Mouse (Mus musculus): ENCODE measurements at regions not wholly inside any gene's neighbourhood (a gene's known extent, or its start where the extent isn't known, plus 50 kb on each side); places are given as distances from the start of the nearest gene placed in this dataset.

GRCm38 (mm10) chr2:8754142-8754541 lies 1126.9 kb upstream of the 4930412O13Rik start:
- H3K4me2 ChIP-seq: no peak overlapping the region
- H3K36me3 ChIP-seq: no peaks in the 10 kb centered on the region
- WGBS: 19% methylated on average over 1 of the region's 1 CpGs
- no peaks in the 10 kb centered on the region for H3K4me1 ChIP-seq
- H3K9ac ChIP-seq (replicated peaks): no peak overlapping the region
- no peak overlapping the region for H3K4me3 ChIP-seq (replicated peaks)
- H3K27me3 ChIP-seq (replicated peaks): no peaks in the 10 kb centered on the region
- no peak overlapping the region for H3K27ac ChIP-seq (replicated peaks)
- no peak for ATAC-seq (ENCODE audit: low FRiP score)
- no peaks in the 10 kb centered on the region for H3K9me3 ChIP-seq (replicated peaks)

GRCm38 (mm10) chr2:8756546-8756945 lies 1124.5 kb upstream of the 4930412O13Rik start:
- Histone ChIP-seq H3K9ac (replicated peaks) (no peak overlapping the region), H3K4me3 (replicated peaks) (no peak overlapping the region), H3K4me2 (no peak overlapping the region), H3K4me1 (no peaks in the 10 kb centered on the region), H3K27ac (replicated peaks) (no peak overlapping the region), H3K9me3 (replicated peaks) (no peaks in the 10 kb centered on the region), H3K27me3 (replicated peaks) (no peaks in the 10 kb centered on the region), H3K36me3 (no peaks in the 10 kb centered on the region)
- 78% methylated on average over 4 of the region's 4 CpGs for WGBS
- no peak for ATAC-seq (ENCODE audit: low FRiP score)

- H3K9me3 ChIP-seq (replicated peaks): no peaks in the 10 kb centered on the region
- H3K36me3 ChIP-seq: no peaks in the 10 kb centered on the region
- no peak for ATAC-seq (ENCODE audit: low FRiP score)
- no peak overlapping the region for H3K9ac ChIP-seq (replicated peaks)
- H3K4me1 ChIP-seq: no peaks in the 10 kb centered on the region
- H3K4me2 ChIP-seq: no peak overlapping the region
- 87% methylated on average over 4 of the region's 4 CpGs for WGBS
- H3K27ac ChIP-seq (replicated peaks): no peak overlapping the region
- no peak overlapping the region for H3K4me3 ChIP-seq (replicated peaks)
- no peaks in the 10 kb centered on the region for H3K27me3 ChIP-seq (replicated peaks)
Observed at GRCm38 (mm10) chr2:8770636-8771035, 1110.4 kb upstream of the 4930412O13Rik start.

- Histone ChIP-seq H3K9ac (replicated peaks) (no peak overlapping the region), H3K4me2 (no peak overlapping the region), H3K36me3 (no peaks in the 10 kb centered on the region), H3K27ac (replicated peaks) (no peak overlapping the region), H3K9me3 (replicated peaks) (no peaks in the 10 kb centered on the region), H3K27me3 (replicated peaks) (no peaks in the 10 kb centered on the region), H3K4me1 (no peaks in the 10 kb centered on the region), H3K4me3 (replicated peaks) (no peak overlapping the region)
- 86% methylated on average over 7 of the region's 7 CpGs for WGBS
- ATAC-seq (ENCODE audit: low FRiP score): no peak
Observed at GRCm38 (mm10) chr2:8781152-8781935, 1099.7 kb upstream of the 4930412O13Rik start.

- Histone ChIP-seq H3K27me3 (replicated peaks) (no peaks in the 10 kb centered on the region), H3K4me1 (no peaks in the 10 kb centered on the region), H3K4me2 (no peak overlapping the region), H3K36me3 (no peaks in the 10 kb centered on the region), H3K9me3 (replicated peaks) (no peaks in the 10 kb centered on the region), H3K4me3 (replicated peaks) (no peak overlapping the region), H3K9ac (replicated peaks) (no peak overlapping the region), H3K27ac (replicated peaks) (no peak overlapping the region)
- 92% methylated on average over 2 of the region's 2 CpGs for WGBS
- ATAC-seq (ENCODE audit: low FRiP score): no peak
Observed at GRCm38 (mm10) chr2:8782225-8782624, 1098.8 kb upstream of the 4930412O13Rik start.

GRCm38 (mm10) chr2:8802061-8802460 lies 1079.0 kb upstream of the 4930412O13Rik start:
- no peak for ATAC-seq (ENCODE audit: low FRiP score)
- no peak overlapping the region for H3K27ac ChIP-seq (replicated peaks)
- H3K9me3 ChIP-seq (replicated peaks): no peaks in the 10 kb centered on the region
- no peaks in the 10 kb centered on the region for H3K4me1 ChIP-seq
- H3K36me3 ChIP-seq: no peaks in the 10 kb centered on the region
- H3K4me2 ChIP-seq: no peak overlapping the region
- H3K27me3 ChIP-seq (replicated peaks): no peaks in the 10 kb centered on the region
- H3K9ac ChIP-seq (replicated peaks): no peak overlapping the region
- WGBS: 60% methylated on average over 3 of the region's 3 CpGs
- no peak overlapping the region for H3K4me3 ChIP-seq (replicated peaks)

GRCm38 (mm10) chr2:8809609-8810008 lies 1071.4 kb upstream of the 4930412O13Rik start:
- no peak for ATAC-seq (ENCODE audit: low FRiP score)
- 85% methylated on average over 4 of the region's 4 CpGs for WGBS
- Histone ChIP-seq H3K36me3 (no peaks in the 10 kb centered on the region), H3K4me3 (replicated peaks) (no peak overlapping the region), H3K27me3 (replicated peaks) (no peaks in the 10 kb centered on the region), H3K27ac (replicated peaks) (no peak overlapping the region), H3K4me1 (no peaks in the 10 kb centered on the region), H3K9me3 (replicated peaks) (no peaks in the 10 kb centered on the region), H3K9ac (replicated peaks) (no peak overlapping the region), H3K4me2 (no peak overlapping the region)

- Histone ChIP-seq H3K4me2 (no peak overlapping the region), H3K4me1 (no peaks in the 10 kb centered on the region), H3K9me3 (replicated peaks) (no peaks in the 10 kb centered on the region), H3K27me3 (replicated peaks) (no peaks in the 10 kb centered on the region), H3K36me3 (no peaks in the 10 kb centered on the region), H3K9ac (replicated peaks) (no peak overlapping the region), H3K4me3 (replicated peaks) (no peak overlapping the region), H3K27ac (replicated peaks) (no peak overlapping the region)
- WGBS: 78% methylated on average over 5 of the region's 5 CpGs
- no peak for ATAC-seq (ENCODE audit: low FRiP score)
Observed at GRCm38 (mm10) chr2:8818127-8818526, 1062.9 kb upstream of the 4930412O13Rik start.

- WGBS: 70% methylated on average over 2 of the region's 2 CpGs
- Histone ChIP-seq H3K27ac (replicated peaks) (no peak overlapping the region), H3K27me3 (replicated peaks) (no peaks in the 10 kb centered on the region), H3K4me1 (no peaks in the 10 kb centered on the region), H3K9ac (replicated peaks) (no peak overlapping the region), H3K4me3 (replicated peaks) (no peak overlapping the region), H3K4me2 (no peak overlapping the region), H3K9me3 (replicated peaks) (no peaks in the 10 kb centered on the region), H3K36me3 (no peaks in the 10 kb centered on the region)
- ATAC-seq (ENCODE audit: low FRiP score): no peak
Observed at GRCm38 (mm10) chr2:8825406-8825805, 1055.6 kb upstream of the 4930412O13Rik start.

Measured in neural tube, embryonic 15.5 days (tissue).